In genomic region chr13:36282018-36282417, GRCm38 (mm10) we compare ENCODE assay signal across 7 mouse cellular contexts.
A peak's percentile ranks its signal among the peaks of the same experiment; 100 is the strongest.
DNase-seq lines count a peak whose midpoint lies in the region; ATAC-seq lines count a peak whose summit lies in the region.

No protein-coding gene starts in this region.

- no peak overlapping the region for H3K4me3 ChIP-seq in forebrain, embryonic 16.5 days (replicated peaks; ENCODE audit: low read length)
- H3K4me3 ChIP-seq in hindbrain, embryonic 11.5 days (ENCODE audit: low read depth, low read length): no peak overlapping the region

- no peaks in the 10 kb centered on the region for H3K27me3 ChIP-seq in forebrain, embryonic 16.5 days (replicated peaks; ENCODE audit: control insufficient read depth, insufficient read depth, low read length)
- H3K27me3 ChIP-seq in hindbrain, embryonic 11.5 days (ENCODE audit: control insufficient read depth, insufficient read depth, low read length): peaks cover 2% of the 10 kb centered on the region

- no peak overlapping the region for H3K9ac ChIP-seq in forebrain, embryonic 16.5 days (replicated peaks; ENCODE audit: low read depth, low read length)
- no peak overlapping the region for H3K9ac ChIP-seq in hindbrain, embryonic 11.5 days (ENCODE audit: low read depth, low read length)

- 0% methylated on average over 6 of the region's 6 CpGs for WGBS in forebrain, embryonic 16.5 days
- WGBS in hindbrain, embryonic 11.5 days: 7% methylated on average over 6 of the region's 6 CpGs

- peak overlapping the region; percentile 17; the same call in 1 of the 2 replicates for H3K4me2 ChIP-seq in forebrain, embryonic 16.5 days (ENCODE audit: low read length)
- H3K4me2 ChIP-seq in hindbrain, embryonic 11.5 days (replicated peaks; ENCODE audit: low read depth, low read length): no peak overlapping the region

- no peaks in the 10 kb centered on the region for H3K9me3 ChIP-seq in forebrain, embryonic 16.5 days (ENCODE audit: control insufficient read depth, low read length)
- no peaks in the 10 kb centered on the region for H3K9me3 ChIP-seq in hindbrain, embryonic 11.5 days (ENCODE audit: control insufficient read depth, low read length)

- H3K4me1 ChIP-seq in forebrain, embryonic 16.5 days (replicated peaks; ENCODE audit: control insufficient read depth, insufficient read depth, low read length): peaks cover 16% of the 10 kb centered on the region
- H3K4me1 ChIP-seq in hindbrain, embryonic 11.5 days (replicated peaks; ENCODE audit: control insufficient read depth, insufficient read depth, low read length): 0 out of 2 replicates have a peak, but pooled peaks cover 2% of the 10 kb centered on the region

- H3K36me3 ChIP-seq in forebrain, embryonic 16.5 days (ENCODE audit: control insufficient read depth, insufficient read depth): no peaks in the 10 kb centered on the region
- no peaks in the 10 kb centered on the region for H3K36me3 ChIP-seq in hindbrain, embryonic 11.5 days (ENCODE audit: control insufficient read depth, insufficient read depth, low read length)

- ATAC-seq in forebrain, embryonic 16.5 days: peak; percentile 51
- ATAC-seq in hindbrain, embryonic 11.5 days (ENCODE audit: low FRiP score): no peak
- peak; percentile 78 for ATAC-seq in megakaryocyte progenitor cell, adult 5-6 weeks (replicated peaks; ENCODE audit: poor library complexity)

- H3K27ac ChIP-seq in forebrain, embryonic 16.5 days (ENCODE audit: low read length): peak overlapping the region; percentile 86
- H3K27ac ChIP-seq in hindbrain, embryonic 11.5 days (ENCODE audit: low read depth, low read length): peak overlapping the region; percentile 61; the same call in 1 of the 2 replicates

- peak; percentile 71 for DNase-seq in R1 (ENCODE audit: low read depth, low spot score)
- DNase-seq in cerebellum, adult 11-12 months: peak; percentile 41
- DNase-seq in hindbrain, embryonic 11.5 days (ENCODE audit: low spot score): peak; percentile 90
- peak; percentile 73 to 83 for DNase-seq in layer of hippocampus, postnatal 14 days (ENCODE audit: low spot score in 2 of 2)
- peak; percentile 46 to 60 for DNase-seq in right cerebral cortex, postnatal 36 days (ENCODE audit: low spot score in 2 of 2)
